Mouse (Mus musculus) ES-E14 (cell line): ENCODE results near the gene Nos1ap. TPM values are rescaled to one million over a fixed set of nuclear protein-coding genes. Genes with fewer than 3 reads are reported as not detected.

Experiments used
- DNase-seq: peaks from one replicate; pipeline ENCODE4 v3.0.0-alpha.2; 2013; ENCODE audit warnings: low read depth, low spot score
- H3K27ac ChIP-seq: 2 replicates; pipeline ENCODE4 v1.5.1; 2012; ENCODE audit warnings: low read depth, mild to moderate bottlenecking, low read length, moderate library complexity, mixed read lengths; ENCODE audit not compliant: poor library complexity, insufficient read depth, severe bottlenecking
- H3K36me3 ChIP-seq: 2 replicates; pipeline ENCODE4 v1.6.1; 2012; ENCODE audit warnings: mild to moderate bottlenecking, low read length, moderate library complexity, mixed read lengths; ENCODE audit not compliant: control insufficient read depth, poor library complexity, insufficient read depth, severe bottlenecking
- H3K4me1 ChIP-seq, 2 experiments: fragments of 150-350 bp in 1 of 2; sonication (generic) in 1 of 2; 2 replicates each; pipeline ENCODE4 v1.6.1; 2012; ENCODE audit warnings: low read length in 2 of 2, mild to moderate bottlenecking in 1 of 2, mixed read lengths in 1 of 2; ENCODE audit not compliant: control insufficient read depth in 2 of 2, insufficient read depth in 2 of 2, poor library complexity in 1 of 2
- H3K4me3 ChIP-seq, 2 experiments: fragments of 150-350 bp in 1 of 2; sonication (generic) in 1 of 2; 2 replicates each; pipeline ENCODE4 v1.5.1; 2012; ENCODE audit warnings: low read length in 2 of 2, low read depth in 1 of 2, mild to moderate bottlenecking in 1 of 2, mixed read lengths in 1 of 2; ENCODE audit not compliant: insufficient read depth in 1 of 2, poor library complexity in 1 of 2, severe bottlenecking in 1 of 2
- H3K9ac ChIP-seq: 2 replicates; pipeline ENCODE4 v1.6.1; 2012; ENCODE audit warnings: low read depth, mild to moderate bottlenecking, low read length, mixed read lengths; ENCODE audit not compliant: poor library complexity, insufficient read depth, severe bottlenecking
- H3K9me3 ChIP-seq: fragments of 150-350 bp; sonication (generic); 2 replicates; pipeline ENCODE4 v1.6.1; 2012; ENCODE audit warnings: low read depth, mild to moderate bottlenecking, low read length; ENCODE audit not compliant: control insufficient read depth, insufficient read depth
- CHD2 ChIP-seq: IDR thresholded peaks from 2 replicates; pipeline ENCODE4 v1.6.1; 2014; ENCODE audit warnings: mild to moderate bottlenecking, low read depth, low read length, inconsistent platforms
- HCFC1 ChIP-seq: IDR thresholded peaks from 2 replicates; pipeline ENCODE4 v1.6.1; 2012; ENCODE audit warnings: low read length, inconsistent platforms, borderline replicate concordance; ENCODE audit not compliant: insufficient read depth
- MAFK ChIP-seq: IDR thresholded peaks from 2 replicates; pipeline ENCODE4 v1.6.1; 2014; ENCODE audit warnings: mild to moderate bottlenecking, low read depth, low read length, inconsistent platforms; ENCODE audit not compliant: insufficient read depth
- ZC3H11A ChIP-seq: IDR thresholded peaks from 2 replicates; pipeline ENCODE4 v1.6.1; 2012; ENCODE audit warnings: low read depth, mild to moderate bottlenecking, inconsistent platforms, low read length, borderline replicate concordance
- ZNF384 ChIP-seq: IDR thresholded peaks from 2 replicates; pipeline ENCODE4 v1.6.1; 2012; ENCODE audit warnings: low read depth, low read length, inconsistent platforms
- in situ Hi-C, 2 experiments: fragments of 600-800 bp; cut with MboI; formaldehyde crosslinking; loops; one replicate each; pipeline ENCODE4 v1.15.1; 2025; ENCODE audit warnings: low sequenced_read_pairs in 2 of 2, inconsistent platforms in 1 of 2; ENCODE audit not compliant: unreplicated experiment in 2 of 2
- total RNA-seq: library from RNA; depleted of rRNA; stranded (reverse); fragments of 300-350 nt; gene quantifications from 2 replicates; pipeline ENCODE4 v1.2.3, GENCODE M21; 2012

Nos1ap gene
- total RNA-seq, 1 experiment, result 0.49 TPM

DNA sequence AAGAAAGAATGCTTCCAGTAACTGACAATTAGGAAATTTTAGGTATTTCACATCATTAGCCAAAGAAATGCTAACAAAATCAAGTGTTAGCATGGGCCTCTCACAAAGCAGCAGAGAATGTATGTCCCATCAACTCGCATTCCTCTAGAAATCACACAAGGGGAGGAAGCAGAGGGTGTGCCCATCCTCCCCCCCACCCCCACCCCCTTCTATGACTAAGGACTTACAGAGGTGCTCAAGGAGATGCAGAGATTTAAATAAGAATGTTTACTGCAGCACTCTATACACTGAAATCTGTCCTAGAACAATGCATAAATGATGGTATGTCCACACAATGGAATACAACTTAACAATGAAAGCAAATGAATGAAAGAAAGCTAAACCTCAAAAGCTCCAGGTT is 27.2 kb downstream of the Nos1ap start:
- no peaks in the 10 kb centered on the region for H3K36me3 ChIP-seq
- no peak overlapping the region for H3K9ac ChIP-seq
- no peak overlapping the region for H3K27ac ChIP-seq
- DNase-seq, result no peak
- no peaks in the 10 kb centered on the region for H3K9me3 ChIP-seq
- no peak overlapping the region for H3K4me3 ChIP-seq
- in situ Hi-C loops, result no loop called here
- H3K4me1 ChIP-seq, result no peaks in the 10 kb centered on the region
- no peak for TF ChIP-seq ZC3H11A
- 0 out of 2 replicates have a peak, but pooled peaks have one; percentile 22 for TF ChIP-seq MAFK
- 0 out of 2 replicates have a peak, but pooled peaks have one; percentile 14 for TF ChIP-seq CHD2

DNA sequence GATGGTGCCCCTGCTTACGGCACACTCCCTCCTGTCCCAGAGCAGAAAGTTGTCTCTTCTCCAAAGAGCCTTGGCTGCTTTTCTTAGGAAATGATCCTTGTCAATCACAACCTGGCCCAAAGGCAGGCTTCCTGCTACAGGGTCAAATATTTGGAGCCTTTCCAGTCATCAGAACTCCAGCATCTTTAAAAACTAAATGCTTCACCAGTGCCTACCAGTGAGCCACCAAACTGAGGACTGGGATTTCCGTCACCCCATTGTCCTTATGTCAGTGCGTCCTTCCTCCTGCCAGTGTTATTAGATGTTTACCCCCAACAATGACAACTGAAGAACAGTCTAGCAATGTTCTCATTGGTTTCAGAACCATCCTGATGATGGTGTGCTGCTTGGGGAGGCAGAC is 28.9 kb downstream of the Nos1ap start:
- Histone ChIP-seq H3K4me3 (no peak overlapping the region), H3K36me3 (no peaks in the 10 kb centered on the region), H3K9ac (no peak overlapping the region), H3K9me3 (no peaks in the 10 kb centered on the region), H3K4me1 (no peaks in the 10 kb centered on the region), H3K27ac (no peak overlapping the region)
- no peak for TF ChIP-seq MAFK
- TF ChIP-seq HCFC1, result no peak
- no peak for TF ChIP-seq CHD2
- no peak for TF ChIP-seq ZNF384
- no peak for TF ChIP-seq ZC3H11A
- DNase-seq, result no peak
- in situ Hi-C loops, result no loop called here

DNA sequence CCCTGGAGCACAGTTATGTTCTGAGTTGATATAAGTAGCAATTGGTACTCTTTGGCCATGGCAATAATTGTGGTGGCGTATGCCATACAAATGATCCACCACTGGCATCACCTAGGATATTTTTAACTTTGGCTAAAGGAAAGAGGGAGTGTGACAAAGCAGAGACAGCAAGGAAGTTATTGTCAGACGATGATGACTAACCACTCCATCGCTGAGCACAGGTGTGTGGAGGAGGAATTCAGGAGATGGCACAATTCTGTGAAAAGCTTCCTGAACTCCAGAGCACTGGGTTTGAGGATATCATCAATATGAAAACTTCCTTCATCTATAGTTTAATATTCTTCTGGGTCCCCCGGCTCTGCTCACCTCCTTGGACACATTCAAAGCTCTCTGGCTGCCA is 31.7 kb downstream of the Nos1ap start:
- no peaks in the 10 kb centered on the region for H3K4me1 ChIP-seq
- no peak overlapping the region for H3K27ac ChIP-seq
- in situ Hi-C loops, result no loop called here
- H3K9ac ChIP-seq, result no peak overlapping the region
- H3K36me3 ChIP-seq, result no peaks in the 10 kb centered on the region
- DNase-seq, result no peak
- H3K4me3 ChIP-seq, result no peak overlapping the region
- TF ChIP-seq MAFK, result no peak
- TF ChIP-seq ZNF384, result no peak
- no peak for TF ChIP-seq ZC3H11A
- TF ChIP-seq HCFC1, result no peak
- TF ChIP-seq CHD2, result no peak
- no peaks in the 10 kb centered on the region for H3K9me3 ChIP-seq

DNA sequence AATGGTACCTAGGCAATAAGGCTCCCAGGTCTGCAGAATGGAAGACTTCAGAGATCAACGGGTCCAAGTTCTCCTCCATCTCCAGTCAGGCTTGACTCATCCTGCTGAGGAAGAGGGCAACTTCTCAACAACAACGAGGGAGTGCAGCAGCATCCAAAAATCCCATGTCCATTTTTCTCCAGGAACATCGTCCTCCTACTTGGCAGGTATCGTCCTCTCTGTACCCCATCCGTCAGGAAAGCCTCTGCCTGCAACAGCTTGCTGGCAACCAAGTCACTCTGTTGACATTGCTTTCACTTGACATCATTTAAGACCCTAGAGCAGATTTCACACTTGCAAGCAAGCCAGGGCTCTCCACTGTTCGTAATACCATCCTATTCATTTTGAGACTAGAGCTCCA is 33.0 kb downstream of the Nos1ap start:
- DNase-seq, result no peak
- H3K4me3 ChIP-seq, result no peak overlapping the region
- H3K36me3 ChIP-seq, result no peaks in the 10 kb centered on the region
- H3K27ac ChIP-seq, result no peak overlapping the region
- H3K9ac ChIP-seq, result no peak overlapping the region
- in situ Hi-C loops, result no loop called here
- TF ChIP-seq ZC3H11A (no peak), MAFK (no peak), HCFC1 (no peak), CHD2 (no peak), ZNF384 (no peak)
- no peaks in the 10 kb centered on the region for H3K9me3 ChIP-seq
- H3K4me1 ChIP-seq, result no peaks in the 10 kb centered on the region

DNA sequence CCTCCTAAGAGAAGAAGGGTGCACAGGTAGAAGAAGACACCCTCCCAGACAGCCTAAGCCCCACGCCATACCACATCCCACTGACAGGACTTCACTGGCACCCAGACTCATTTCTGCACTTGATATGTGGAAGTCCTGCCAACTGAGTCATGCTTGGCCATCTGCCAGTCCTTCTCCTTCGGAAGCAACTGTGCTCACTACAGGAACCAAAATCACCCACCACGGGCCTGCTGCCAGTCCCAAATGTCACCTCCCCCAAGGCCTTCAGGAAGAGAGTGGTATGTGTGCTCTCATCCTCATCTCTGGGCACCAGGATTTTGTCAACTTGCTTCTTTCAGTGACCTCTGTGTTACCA is 34.7 kb downstream of the Nos1ap start:
- H3K27ac ChIP-seq, result no peak overlapping the region
- TF ChIP-seq ZC3H11A, result no peak
- no peak for TF ChIP-seq MAFK
- TF ChIP-seq HCFC1, result no peak
- no peak for TF ChIP-seq CHD2
- TF ChIP-seq ZNF384, result no peak
- H3K9me3 ChIP-seq, result no peaks in the 10 kb centered on the region
- H3K36me3 ChIP-seq, result no peaks in the 10 kb centered on the region
- DNase-seq, result no peak
- H3K4me1 ChIP-seq, result no peaks in the 10 kb centered on the region
- H3K9ac ChIP-seq, result no peak overlapping the region
- H3K4me3 ChIP-seq, result no peak overlapping the region
- in situ Hi-C loops, result no loop called here
